Mouse (Mus musculus): ENCODE measurements at regions not wholly inside any gene's neighbourhood (a gene's known extent, or its start where the extent isn't known, plus 50 kb on each side); places are given as distances from the start of the nearest gene placed in this dataset.

- ATAC-seq (replicated peaks; ENCODE audit: poor library complexity, severe bottlenecking) = no peak
Measured at GRCm38 (mm10) chr3:50569565-50569964, 126.2 kb upstream of the Slc7a11 start.

- no peak for ATAC-seq (replicated peaks; ENCODE audit: poor library complexity, severe bottlenecking)
Measured at GRCm38 (mm10) chr3:50554150-50554549, 110.7 kb upstream of the Slc7a11 start.

- no peak for ATAC-seq (replicated peaks; ENCODE audit: poor library complexity, severe bottlenecking)
Measured at GRCm38 (mm10) chr3:50548568-50548967, 105.2 kb upstream of the Slc7a11 start.

GRCm38 (mm10) chr3:50530654-50531053 is 87.2 kb upstream of the Slc7a11 start:
- ATAC-seq (replicated peaks; ENCODE audit: poor library complexity, severe bottlenecking) = no peak

- ATAC-seq (replicated peaks; ENCODE audit: poor library complexity, severe bottlenecking) = no peak
Measured at GRCm38 (mm10) chr3:50524006-50524405, 80.6 kb upstream of the Slc7a11 start.

GRCm38 (mm10) chr3:50507211-50507610 is 63.8 kb upstream of the Slc7a11 start:
- no peak for ATAC-seq (replicated peaks; ENCODE audit: poor library complexity, severe bottlenecking)

Measured in granulocyte monocyte progenitor cell, adult 5-6 weeks (primary cell).